Mouse (Mus musculus) liver, embryonic 12.5 days (tissue): Measurements from ENCODE around the gene Hoxa3. TPM values are rescaled to one million over a fixed set of nuclear protein-coding genes. Genes with fewer than 3 reads are reported as not detected.

Source experiments
- ATAC-seq: fragments of 200-750 bp; cut with Nextera tagmentation; 2 replicates; pipeline ENCODE4 v1.8.0; 2017; ENCODE audit warnings: moderate number of reproducible peaks, mild to moderate bottlenecking, moderate library complexity
- H3K27ac ChIP-seq: fragments of 300-500 bp; sonication (generic); 2 replicates; pipeline ENCODE4 v1.5.1; 2016; ENCODE audit warnings: mild to moderate bottlenecking
- H3K27me3 ChIP-seq: fragments of 300-500 bp; sonication (generic); replicated peaks from 2 replicates; pipeline ENCODE4 v1.6.1; 2016; ENCODE audit warnings: mild to moderate bottlenecking, moderate library complexity
- H3K36me3 ChIP-seq: fragments of 300-500 bp; sonication (generic); 2 replicates; pipeline ENCODE4 v1.6.1; 2016; ENCODE audit warnings: mild to moderate bottlenecking, moderate library complexity
- H3K4me1 ChIP-seq: fragments of 300-500 bp; sonication (generic); 2 replicates; pipeline ENCODE4 v1.6.1; 2016
- H3K4me2 ChIP-seq: fragments of 300-500 bp; sonication (generic); 2 replicates; pipeline ENCODE4 v1.6.1; 2016; ENCODE audit warnings: mild to moderate bottlenecking, moderate library complexity
- H3K4me3 ChIP-seq: fragments of 300-500 bp; sonication (generic); 2 replicates; pipeline ENCODE4 v1.5.1; 2016; ENCODE audit warnings: mild to moderate bottlenecking, moderate library complexity
- H3K9ac ChIP-seq: fragments of 300-500 bp; sonication (generic); 2 replicates; pipeline ENCODE4 v1.6.1; 2016; ENCODE audit warnings: mild to moderate bottlenecking, moderate library complexity
- H3K9me3 ChIP-seq: fragments of 300-500 bp; sonication (generic); replicated peaks from 2 replicates; pipeline ENCODE4 v1.6.1; 2016; ENCODE audit warnings: mild to moderate bottlenecking, moderate library complexity
- WGBS: fragments of 180-500 bp; shearing (Covaris S2); methylation state at CpG from one replicate; pipeline ENCODE4 v1.1.7; 2016; ENCODE audit not compliant: insufficient replicate concordance; 5-methylcytosine and 5-hydroxymethylcytosine counted together
- polyA plus RNA-seq: library from polyadenylated mRNA; unstranded; fragments of >200 nt; fragmentation: Nextera tagmentation; extraction: Ambion mirVana; gene quantifications from 2 replicates; pipeline ENCODE4 v1.2.1, GENCODE M21; 2016

Hoxa3 gene
- polyA plus RNA-seq, 1 experiment from 2014 or later = 0.97 TPM

GRCm38 (mm10) chr6:52252016-52252774, 39.1 kb upstream of the Hoxa3 start:
- no peaks in the 10 kb centered on the region for H3K4me1 ChIP-seq
- H3K36me3 ChIP-seq = no peaks in the 10 kb centered on the region
- H3K4me2 ChIP-seq = no peak overlapping the region
- H3K27me3 ChIP-seq = peaks cover 97% of the 10 kb centered on the region
- no peak overlapping the region for H3K9ac ChIP-seq
- 2% methylated on average over 24 of the region's 24 CpGs for WGBS
- no peaks in the 10 kb centered on the region for H3K9me3 ChIP-seq
- H3K27ac ChIP-seq = no peak overlapping the region
- H3K4me3 ChIP-seq = no peak overlapping the region
- ATAC-seq = no peak

GRCm38 (mm10) chr6:52251177-52251879, 38.2 kb upstream of the Hoxa3 start:
- Histone ChIP-seq H3K4me2 (no peak overlapping the region), H3K9me3 (no peaks in the 10 kb centered on the region), H3K9ac (no peak overlapping the region), H3K27ac (no peak overlapping the region), H3K36me3 (no peaks in the 10 kb centered on the region), H3K4me3 (no peak overlapping the region), H3K27me3 (peaks cover 98% of the 10 kb centered on the region), H3K4me1 (no peaks in the 10 kb centered on the region)
- ATAC-seq = no peak
- WGBS = 8% methylated on average over 7 of the region's 7 CpGs

GRCm38 (mm10) chr6:52249826-52250225, 36.7 kb upstream of the Hoxa3 start:
- H3K27me3 ChIP-seq = peaks cover 98% of the 10 kb centered on the region
- H3K4me1 ChIP-seq = peaks cover 6% of the 10 kb centered on the region; the same call in 1 of the 2 replicates
- 2% methylated on average over 4 of the region's 4 CpGs for WGBS
- no peak overlapping the region for H3K4me2 ChIP-seq
- H3K36me3 ChIP-seq = no peaks in the 10 kb centered on the region
- no peak overlapping the region for H3K27ac ChIP-seq
- H3K9me3 ChIP-seq = no peaks in the 10 kb centered on the region
- ATAC-seq = no peak
- H3K9ac ChIP-seq = no peak overlapping the region
- H3K4me3 ChIP-seq = no peak overlapping the region

GRCm38 (mm10) chr6:52249415-52249738, 36.2 kb upstream of the Hoxa3 start:
- H3K4me1 ChIP-seq = peaks cover 7% of the 10 kb centered on the region; the same call in 1 of the 2 replicates
- H3K27me3 ChIP-seq = peaks cover 98% of the 10 kb centered on the region
- no peak overlapping the region for H3K27ac ChIP-seq
- no peaks in the 10 kb centered on the region for H3K9me3 ChIP-seq
- no peak for ATAC-seq
- H3K36me3 ChIP-seq = no peaks in the 10 kb centered on the region
- WGBS = 1% methylated on average over 16 of the region's 16 CpGs
- H3K4me2 ChIP-seq = no peak overlapping the region
- H3K4me3 ChIP-seq = no peak overlapping the region
- no peak overlapping the region for H3K9ac ChIP-seq

GRCm38 (mm10) chr6:52248638-52249414, 35.7 kb upstream of the Hoxa3 start:
- 2% methylated on average over 27 of the region's 27 CpGs for WGBS

GRCm38 (mm10) chr6:52247766-52248637, 34.9 kb upstream of the Hoxa3 start:
- no peak overlapping the region for H3K9ac ChIP-seq
- ATAC-seq = no peak
- 4% methylated on average over 23 of the region's 23 CpGs for WGBS
- peaks cover 98% of the 10 kb centered on the region for H3K27me3 ChIP-seq
- H3K4me2 ChIP-seq = no peak overlapping the region
- no peaks in the 10 kb centered on the region for H3K36me3 ChIP-seq
- H3K4me3 ChIP-seq = no peak overlapping the region
- H3K27ac ChIP-seq = no peak overlapping the region
- no peaks in the 10 kb centered on the region for H3K9me3 ChIP-seq
- peaks cover 7% of the 10 kb centered on the region; the same call in 1 of the 2 replicates for H3K4me1 ChIP-seq

More at GRCm38 (mm10) chr6:52248638-52249414, 35.7 kb upstream of the Hoxa3 start:
- no peaks in the 10 kb centered on the region for H3K36me3 ChIP-seq
- H3K27ac ChIP-seq = no peak overlapping the region
- peaks cover 7% of the 10 kb centered on the region; the same call in 1 of the 2 replicates for H3K4me1 ChIP-seq
- H3K27me3 ChIP-seq = peaks cover 98% of the 10 kb centered on the region
- H3K9ac ChIP-seq = no peak overlapping the region
- no peak for ATAC-seq
- H3K9me3 ChIP-seq = no peaks in the 10 kb centered on the region
- no peak overlapping the region for H3K4me3 ChIP-seq
- no peak overlapping the region for H3K4me2 ChIP-seq

GRCm38 (mm10) chr6:52246916-52247315, 33.8 kb upstream of the Hoxa3 start:
- no peak overlapping the region for H3K4me3 ChIP-seq
- WGBS = 3% methylated on average over 3 of the region's 3 CpGs
- ATAC-seq = no peak
- peaks cover 7% of the 10 kb centered on the region; the same call in 1 of the 2 replicates for H3K4me1 ChIP-seq
- no peaks in the 10 kb centered on the region for H3K9me3 ChIP-seq
- H3K9ac ChIP-seq = no peak overlapping the region
- peaks cover 98% of the 10 kb centered on the region for H3K27me3 ChIP-seq
- no peaks in the 10 kb centered on the region for H3K36me3 ChIP-seq
- no peak overlapping the region for H3K27ac ChIP-seq
- H3K4me2 ChIP-seq = no peak overlapping the region

GRCm38 (mm10) chr6:52246403-52246803, 33.3 kb upstream of the Hoxa3 start:
- peaks cover 98% of the 10 kb centered on the region for H3K27me3 ChIP-seq
- no peak overlapping the region for H3K4me3 ChIP-seq
- H3K4me2 ChIP-seq = no peak overlapping the region
- no peak overlapping the region for H3K9ac ChIP-seq
- H3K9me3 ChIP-seq = no peaks in the 10 kb centered on the region
- peaks cover 7% of the 10 kb centered on the region; the same call in 1 of the 2 replicates for H3K4me1 ChIP-seq
- ATAC-seq = no peak
- 1% methylated on average over 26 of the region's 26 CpGs for WGBS
- no peaks in the 10 kb centered on the region for H3K36me3 ChIP-seq
- no peak overlapping the region for H3K27ac ChIP-seq

GRCm38 (mm10) chr6:52245757-52246142, 32.6 kb upstream of the Hoxa3 start, which contains the start of gene Hoxa11:
Hoxa11 (minus strand) TSS chr6:52245810.
- H3K36me3 ChIP-seq = no peaks in the 10 kb centered on the region
- no peak for ATAC-seq
- H3K9me3 ChIP-seq = no peaks in the 10 kb centered on the region
- 3% methylated on average over 20 of the region's 20 CpGs for WGBS
- H3K27ac ChIP-seq = no peak within 1 kb of the TSS
- H3K4me2 ChIP-seq = no peak within 1 kb of the TSS
- H3K4me1 ChIP-seq = peaks cover 7% of the 10 kb centered on the region; the same call in 1 of the 2 replicates
- no peak within 1 kb of the TSS for H3K4me3 ChIP-seq
- H3K27me3 ChIP-seq = peaks cover 98% of the 10 kb centered on the region
- H3K9ac ChIP-seq = no peak within 1 kb of the TSS

GRCm38 (mm10) chr6:52245040-52245756, 32.1 kb upstream of the Hoxa3 start:
- Histone ChIP-seq H3K9me3 (no peaks in the 10 kb centered on the region), H3K9ac (no peak overlapping the region), H3K4me1 (peaks cover 7% of the 10 kb centered on the region; the same call in 1 of the 2 replicates), H3K36me3 (no peaks in the 10 kb centered on the region), H3K4me2 (no peak overlapping the region), H3K27me3 (peaks cover 98% of the 10 kb centered on the region), H3K4me3 (no peak overlapping the region), H3K27ac (no peak overlapping the region)
- WGBS = 1% methylated on average over 71 of the region's 71 CpGs
- no peak for ATAC-seq
